Mouse (Mus musculus) lung, postnatal 0 days (tissue): ENCODE measurements around the gene Cactin. TPM values are rescaled to one million over a fixed set of nuclear protein-coding genes. Genes with fewer than 3 reads are reported as not detected.

Experiments
- ATAC-seq: fragments of 200-750 bp; cut with Nextera tagmentation; 2 replicates; pipeline ENCODE4 v1.8.0; 2017; ENCODE audit warnings: moderate library complexity
- DNase-seq: peaks from one replicate; pipeline ENCODE4 v3.0.0-alpha.2; 2016; ENCODE audit warnings: low spot score
- H3K27ac ChIP-seq: fragments of 300-500 bp; sonication (generic); 2 replicates; pipeline ENCODE4 v1.5.1; 2014; ENCODE audit warnings: antibody characterized with exemption, mild to moderate bottlenecking, low read length, mixed read lengths
- H3K27me3 ChIP-seq: fragments of 300-500 bp; sonication (generic); replicated peaks from 2 replicates; pipeline ENCODE4 v1.6.1; 2014; ENCODE audit warnings: low read length, mixed read lengths; ENCODE audit not compliant: insufficient read depth
- H3K36me3 ChIP-seq: fragments of 300-500 bp; sonication (generic); 2 replicates; pipeline ENCODE4 v1.6.1; 2014; ENCODE audit warnings: low read length, mixed read lengths; ENCODE audit not compliant: insufficient read depth
- H3K4me1 ChIP-seq: fragments of 300-500 bp; sonication (generic); 2 replicates; pipeline ENCODE4 v1.6.1; 2014; ENCODE audit warnings: antibody characterized with exemption, low read depth, low read length, mixed read lengths; ENCODE audit not compliant: insufficient read depth
- H3K4me2 ChIP-seq: fragments of 300-500 bp; sonication (generic); replicated peaks from 2 replicates; pipeline ENCODE4 v1.6.1; 2014; ENCODE audit warnings: low read depth, mild to moderate bottlenecking, low read length, moderate library complexity, mixed read lengths
- H3K4me3 ChIP-seq: fragments of 300-500 bp; sonication (generic); 2 replicates; pipeline ENCODE4 v1.5.1; 2014; ENCODE audit warnings: low read depth, low read length
- H3K9ac ChIP-seq: fragments of 300-500 bp; sonication (generic); replicated peaks from 2 replicates; pipeline ENCODE4 v1.6.1; 2014; ENCODE audit warnings: low read depth, mild to moderate bottlenecking
- H3K9me3 ChIP-seq: fragments of 300-500 bp; sonication (generic); 2 replicates; pipeline ENCODE4 v1.6.1; 2016; ENCODE audit warnings: low read length, mixed read lengths
- CTCF ChIP-seq: IDR thresholded peaks from 2 replicates; pipeline ENCODE4 v1.5.1; 2016; ENCODE audit warnings: antibody characterized with exemption, mild to moderate bottlenecking
- EP300 ChIP-seq: IDR thresholded peaks from 2 replicates; pipeline ENCODE4 v1.6.1; 2016; ENCODE audit warnings: antibody characterized with exemption, mild to moderate bottlenecking, control low read depth
- WGBS: fragments of 180-500 bp; shearing (Covaris S2); extraction: QIAGEN DNeasy Blood & Tissue Kit; methylation state at CpG from one replicate; pipeline ENCODE4 v1.1.7; 2014; 5-methylcytosine and 5-hydroxymethylcytosine counted together
- polyA plus RNA-seq: library from polyadenylated mRNA; unstranded; fragments of >200 nt; fragmentation: Nextera tagmentation; extraction: Ambion mirVana; gene quantifications from 2 replicates; pipeline ENCODE4 v1.2.1, GENCODE M21; 2015

Gene Cactin
- polyA plus RNA-seq, 1 experiment from 2014 or later = 20.3 TPM

DNA sequence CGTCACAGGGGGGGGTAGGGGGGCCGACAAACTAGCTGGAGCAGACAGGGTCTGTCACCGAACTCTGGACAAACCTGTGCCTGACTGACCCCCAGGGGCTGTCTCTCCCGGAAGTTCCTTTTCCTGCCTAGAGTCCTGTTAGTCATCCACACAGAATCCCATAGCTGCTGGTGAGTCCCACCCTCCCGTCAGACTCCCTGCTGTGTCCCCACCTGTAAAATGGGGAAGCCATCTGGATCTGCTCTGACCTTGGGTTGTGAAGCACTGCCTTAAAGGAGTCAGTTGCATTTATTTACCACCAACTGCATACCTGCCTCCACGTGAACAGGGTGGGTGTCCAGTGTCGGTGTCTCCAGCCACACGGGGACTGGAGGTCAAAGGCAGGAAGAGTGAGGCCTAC, 26.5 kb upstream of the Cactin start:
- peaks cover 24% of the 10 kb centered on the region; the same call in 1 of the 2 replicates for H3K4me1 ChIP-seq

DNA sequence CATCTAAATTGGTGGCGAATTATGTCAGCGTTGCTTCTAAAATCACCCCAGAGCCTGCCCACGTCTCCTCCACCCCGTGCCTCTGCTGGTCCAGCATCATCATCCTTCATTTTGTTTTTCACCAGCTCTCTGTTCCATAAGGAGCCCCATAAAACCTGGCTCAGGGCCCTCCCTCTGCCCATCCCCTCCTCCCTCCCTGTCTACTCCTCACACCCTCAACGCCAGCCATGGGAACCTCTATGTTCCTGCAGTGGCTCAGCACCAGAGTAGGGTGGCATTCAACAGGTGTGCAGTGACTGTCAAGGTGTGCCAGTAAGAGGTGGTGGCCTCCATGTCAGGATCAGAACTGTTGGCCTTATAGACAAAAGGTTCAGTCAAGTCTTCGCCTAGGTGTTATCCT, 25.7 kb upstream of the Cactin start:
- H3K27me3 ChIP-seq = no peaks in the 10 kb centered on the region
- no peak for TF ChIP-seq EP300
- TF ChIP-seq CTCF = no peak
- DNase-seq (no peak), ATAC-seq (no peak)
- no peaks in the 10 kb centered on the region for H3K36me3 ChIP-seq
- no peak overlapping the region for H3K4me2 ChIP-seq
- no peak overlapping the region for H3K27ac ChIP-seq
- H3K4me1 ChIP-seq = peaks cover 27% of the 10 kb centered on the region; the same call in 1 of the 2 replicates
- H3K9ac ChIP-seq = no peak overlapping the region
- no peak overlapping the region for H3K4me3 ChIP-seq
- H3K9me3 ChIP-seq = no peaks in the 10 kb centered on the region
- 93% methylated on average over 6 of the region's 6 CpGs for WGBS

More for the DNA sequence above, 26.5 kb upstream of the Cactin start:
- no peaks in the 10 kb centered on the region for H3K27me3 ChIP-seq
- H3K9ac ChIP-seq = peak overlapping the region; percentile 63; the same call in 1 of the 2 replicates
- H3K4me3 ChIP-seq = peak overlapping the region; percentile 1; the same call in 1 of the 2 replicates
- TF ChIP-seq CTCF = no peak
- no peak for TF ChIP-seq EP300
- peak overlapping the region; percentile 92 for H3K4me2 ChIP-seq
- H3K36me3 ChIP-seq = no peaks in the 10 kb centered on the region
- H3K9me3 ChIP-seq = no peaks in the 10 kb centered on the region
- ATAC-seq (no peak), DNase-seq (no peak)
- H3K27ac ChIP-seq = 0 out of 2 replicates have a peak overlapping the region, but pooled peaks have one; percentile 20
- 35% methylated on average over 8 of the region's 8 CpGs for WGBS

DNA sequence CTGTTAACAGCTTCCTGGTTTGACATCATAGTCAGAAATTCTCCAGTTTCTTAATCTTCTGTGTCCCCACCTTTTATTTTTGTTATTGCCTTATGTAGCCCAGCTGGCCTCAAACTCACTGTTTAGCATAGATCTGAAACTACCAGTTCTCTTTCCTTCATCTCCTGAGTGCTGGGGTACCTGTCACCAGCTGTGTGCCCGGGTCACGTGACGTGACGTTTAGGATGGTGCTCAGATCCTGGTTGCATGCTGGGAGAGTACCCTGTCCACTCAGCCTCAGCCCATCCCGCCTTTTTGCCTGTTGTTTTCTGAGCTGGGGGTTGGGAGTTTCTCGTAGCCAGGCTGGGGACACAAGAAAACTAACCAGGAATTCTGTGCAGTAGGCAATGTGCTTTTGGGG, 23.7 kb upstream of the Cactin start:
- peak overlapping the region; percentile 32; the same call in 1 of the 2 replicates for H3K4me2 ChIP-seq
- ATAC-seq (no peak), DNase-seq (no peak)
- no peaks in the 10 kb centered on the region for H3K9me3 ChIP-seq
- peaks cover 28% of the 10 kb centered on the region; the same call in 1 of the 2 replicates for H3K4me1 ChIP-seq
- H3K27me3 ChIP-seq = no peaks in the 10 kb centered on the region
- H3K4me3 ChIP-seq = no peak overlapping the region
- TF ChIP-seq CTCF (no peak), EP300 (no peak)
- peak overlapping the region; percentile 86 for H3K27ac ChIP-seq
- no peaks in the 10 kb centered on the region for H3K36me3 ChIP-seq
- no peak overlapping the region; the same call in 1 of the 2 replicates for H3K9ac ChIP-seq
- 78% methylated on average over 6 of the region's 6 CpGs for WGBS

DNA sequence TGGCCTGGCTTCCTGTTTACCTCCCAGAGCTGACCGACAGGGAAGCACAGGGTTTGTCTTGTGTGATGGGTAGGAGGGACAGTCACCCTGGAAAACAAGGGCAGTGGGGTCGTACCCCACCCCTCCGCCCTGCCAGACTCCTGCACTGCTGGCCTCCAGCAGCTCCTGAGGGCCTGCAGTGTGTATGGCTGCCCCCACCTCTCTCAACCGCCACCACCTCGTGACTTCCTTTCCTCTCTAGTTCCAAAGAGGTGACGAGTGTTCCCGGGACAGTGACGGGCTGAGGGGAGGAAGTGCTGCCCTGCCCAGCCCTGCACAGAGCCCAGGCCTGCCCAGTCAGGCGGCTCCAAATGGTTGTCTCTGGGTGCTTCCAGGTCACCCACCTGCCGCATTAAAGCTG, 23.1 kb upstream of the Cactin start:
- DNase-seq (peak; percentile 82), ATAC-seq (peak; percentile 69)
- Histone ChIP-seq H3K9ac (no peak overlapping the region), H3K9me3 (no peaks in the 10 kb centered on the region), H3K4me1 (peaks cover 32% of the 10 kb centered on the region; the same call in 1 of the 2 replicates), H3K27me3 (no peaks in the 10 kb centered on the region), H3K27ac (peak overlapping the region; percentile 86), H3K4me3 (no peak overlapping the region), H3K36me3 (no peaks in the 10 kb centered on the region), H3K4me2 (peak overlapping the region; percentile 32)
- no peak for TF ChIP-seq EP300
- no peak for TF ChIP-seq CTCF
- WGBS = 37% methylated on average over 10 of the region's 10 CpGs

DNA sequence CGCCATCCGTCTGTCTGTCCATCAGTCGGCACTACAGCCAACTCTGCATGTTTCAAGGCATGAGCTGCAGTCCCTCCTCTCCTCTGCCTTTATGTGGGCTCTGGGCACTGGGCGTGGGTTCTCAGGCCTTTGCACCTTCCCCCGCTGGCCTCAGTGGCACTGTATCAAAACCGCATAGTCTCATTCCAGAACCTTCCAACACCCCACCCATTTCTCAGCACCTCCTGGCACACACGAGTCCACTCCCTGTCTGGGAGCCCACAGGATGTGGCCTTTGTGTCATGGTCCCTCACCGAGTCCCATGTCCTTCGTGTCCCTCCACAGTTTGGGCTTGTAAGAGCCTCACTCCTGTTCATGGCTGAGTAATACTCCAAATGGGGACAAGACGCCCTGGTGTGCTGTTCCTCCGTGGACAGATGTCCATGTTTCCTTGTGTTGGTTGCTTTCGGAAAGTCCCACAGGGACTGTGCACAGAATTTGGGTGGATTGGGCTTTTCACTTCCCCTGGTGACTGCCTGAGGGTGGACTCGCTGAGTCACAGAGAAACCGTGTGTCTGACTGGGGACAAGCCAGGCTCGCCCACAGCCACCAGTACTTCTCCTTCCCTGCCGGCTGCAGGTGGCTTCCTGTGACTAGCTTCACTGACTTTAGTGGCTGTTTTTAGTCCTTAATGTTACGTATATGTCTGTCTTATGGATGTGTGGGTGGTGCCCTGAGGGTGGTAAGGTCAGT, 22.4 kb upstream of the Cactin start:
- Histone ChIP-seq H3K9ac (no peak overlapping the region), H3K36me3 (no peaks in the 10 kb centered on the region), H3K27me3 (no peaks in the 10 kb centered on the region), H3K4me1 (peaks cover 36% of the 10 kb centered on the region), H3K9me3 (no peaks in the 10 kb centered on the region), H3K4me3 (no peak overlapping the region), H3K4me2 (peak overlapping the region; percentile 32), H3K27ac (peak overlapping the region; percentile 86)
- no peak for ATAC-seq
- peak; percentile 42 for DNase-seq
- TF ChIP-seq EP300 (no peak), CTCF (no peak)
- 84% methylated on average over 17 of the region's 17 CpGs for WGBS

DNA sequence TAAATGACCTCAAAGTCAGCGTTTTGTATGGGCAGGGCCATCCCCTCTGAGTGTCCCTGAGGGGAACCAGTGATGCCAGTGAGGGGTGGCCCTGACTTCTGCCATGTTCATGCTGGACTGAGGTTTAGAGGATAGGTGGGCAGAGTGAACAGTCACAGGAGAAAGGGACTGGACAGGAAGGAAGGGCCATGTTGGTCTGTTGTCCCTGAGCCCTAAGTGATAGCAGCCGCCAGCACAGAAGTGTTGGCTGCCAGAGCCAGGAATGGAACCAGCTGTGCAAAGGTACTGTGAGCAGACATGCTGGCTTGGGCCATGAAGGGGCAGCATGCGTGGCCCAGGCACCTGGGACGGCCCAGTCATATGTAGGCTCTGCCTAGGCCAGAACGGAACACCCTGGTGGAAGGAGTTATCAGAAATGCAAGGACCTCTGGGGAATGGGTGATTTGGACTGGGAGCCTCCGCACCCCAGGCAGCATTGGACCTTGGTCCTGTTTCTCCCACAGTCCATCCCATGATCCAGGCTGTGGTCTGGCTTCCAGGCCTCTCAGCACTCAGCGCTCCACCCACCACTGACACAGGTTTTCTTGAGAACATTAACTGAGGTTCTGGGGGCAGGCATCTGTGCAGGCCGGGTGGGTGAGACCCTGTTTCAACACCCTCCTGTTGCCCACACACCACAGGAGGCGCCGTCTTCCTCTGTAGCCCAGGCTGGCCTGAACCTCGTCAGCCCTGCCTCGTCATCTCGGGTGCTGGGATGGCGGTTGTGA, 21.1 kb upstream of the Cactin start:
- WGBS = 83% methylated on average over 14 of the region's 14 CpGs
- ATAC-seq (no peak), DNase-seq (no peak)
- Histone ChIP-seq H3K27me3 (no peaks in the 10 kb centered on the region), H3K9ac (no peak overlapping the region), H3K4me3 (no peak overlapping the region), H3K36me3 (no peaks in the 10 kb centered on the region), H3K4me2 (no peak overlapping the region), H3K4me1 (peaks cover 24% of the 10 kb centered on the region), H3K9me3 (no peaks in the 10 kb centered on the region), H3K27ac (0 out of 2 replicates have a peak overlapping the region, but pooled peaks have one; percentile 26)
- TF ChIP-seq CTCF = no peak
- TF ChIP-seq EP300 = no peak
